Mouse (Mus musculus) right cerebral cortex, postnatal 25 days (tissue): Measurements from ENCODE around the gene Arl4d.
"Not testable (repeated sequence)": the region's sequence is repeated elsewhere in the genome, so short reads cannot be mapped to it uniquely, and the experiment has no call there.

ENCODE experiments used
- DNase-seq: peaks from one replicate; pipeline ENCODE4 v3.0.0; 2022

The Arl4d gene

GRCm38 (mm10) chr11:101646283-101646794 lies 19.0 kb upstream of the Arl4d start:
- not testable (repeated sequence) for DNase-seq

GRCm38 (mm10) chr11:101647093-101647492 lies 18.2 kb upstream of the Arl4d start:
- DNase-seq, result not testable (repeated sequence)

- DNase-seq, result no peak
Measured at GRCm38 (mm10) chr11:101656356-101656755, 9.0 kb upstream of the Arl4d start.

GRCm38 (mm10) chr11:101657528-101657885 lies 7.8 kb upstream of the Arl4d start:
- DNase-seq, result no peak

DNA sequence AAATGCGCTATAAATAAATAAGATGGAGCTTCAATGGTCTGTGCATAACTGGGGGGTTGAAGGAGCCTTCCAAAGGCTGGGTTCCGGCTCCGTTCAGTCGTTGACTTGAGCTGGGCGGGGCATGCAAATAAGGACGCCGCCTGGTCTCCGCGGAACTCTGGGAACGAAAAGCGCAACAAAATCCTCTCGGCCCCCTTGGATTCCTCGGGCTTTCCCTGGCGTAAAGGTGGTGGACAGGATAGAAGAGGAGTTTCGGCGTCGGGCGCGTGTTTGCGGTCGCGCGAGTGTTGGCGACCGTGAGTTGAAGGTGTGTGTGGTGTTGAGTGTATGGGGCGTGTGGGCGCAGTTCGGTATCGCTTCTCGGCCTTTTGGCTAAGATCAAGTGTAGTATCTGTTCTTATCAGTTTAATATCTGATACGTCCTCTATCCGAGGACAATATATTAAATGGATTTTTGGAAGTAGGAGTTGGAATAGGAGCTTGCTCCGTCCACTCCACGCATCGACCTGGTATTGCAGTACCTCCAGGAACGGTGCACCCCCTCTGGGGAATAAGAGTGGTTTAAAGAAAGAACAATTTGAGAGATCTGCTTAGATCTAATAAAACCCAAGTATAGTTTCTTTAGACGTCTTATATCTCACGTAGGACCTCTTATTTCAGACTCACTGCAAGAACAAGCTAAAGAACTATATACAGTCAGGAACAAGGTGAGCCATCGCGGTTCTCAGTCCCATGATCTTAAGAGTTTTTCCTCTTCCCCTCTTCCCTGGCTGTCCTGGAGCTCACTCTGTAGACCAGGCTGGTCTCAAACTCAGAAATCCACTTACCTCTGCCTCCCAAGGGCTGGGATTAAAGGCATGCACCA lies 7.2 kb upstream of the Arl4d start:
- DNase-seq, result peak; percentile 80

- peak; percentile 29 for DNase-seq
Measured at GRCm38 (mm10) chr11:101658751-101659558, 6.4 kb upstream of the Arl4d start.

GRCm38 (mm10) chr11:101661191-101661590 lies 4.2 kb upstream of the Arl4d start:
- no peak for DNase-seq

GRCm38 (mm10) chr11:101661786-101662185 lies 3.6 kb upstream of the Arl4d start:
- no peak for DNase-seq

DNA sequence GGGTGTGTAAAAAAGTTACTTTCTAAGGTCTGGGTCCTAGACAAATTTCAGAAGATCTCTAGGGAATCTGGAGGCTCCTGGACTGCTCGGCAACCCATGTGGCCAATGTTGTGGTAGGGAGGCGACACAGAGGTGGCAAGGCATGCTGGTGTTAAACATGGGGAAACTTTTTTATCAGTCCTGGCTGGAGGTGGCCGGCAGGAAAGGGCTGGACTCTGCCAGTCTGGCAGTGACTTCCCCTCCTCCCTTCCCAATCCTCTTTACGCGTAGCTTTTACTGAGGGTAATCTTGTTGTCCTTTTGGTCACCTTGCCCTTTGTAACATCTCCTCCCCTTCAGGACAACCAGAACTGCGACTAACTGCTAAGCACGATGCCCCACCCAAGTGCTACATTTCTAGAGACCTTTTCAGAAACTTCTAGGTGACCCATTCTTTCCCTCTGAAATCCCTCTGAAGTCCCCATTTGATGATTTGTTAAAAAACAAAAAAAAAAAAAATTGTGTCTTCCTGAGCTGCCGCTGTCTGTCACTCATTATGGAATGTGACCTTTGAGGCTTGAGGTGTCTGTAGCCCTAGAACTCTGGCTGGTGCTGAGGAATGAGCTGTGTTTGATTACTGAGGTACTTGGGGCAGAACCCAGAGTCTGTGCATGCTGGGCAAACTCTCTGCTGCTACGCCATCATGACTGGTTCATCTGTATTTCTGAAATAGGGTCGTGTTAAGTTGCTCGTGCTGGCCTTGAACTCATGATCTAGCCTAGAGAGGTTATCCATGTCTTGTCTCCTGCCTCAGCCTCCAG lies 1.9 kb upstream of the Arl4d start:
- DNase-seq, result no peak

DNA sequence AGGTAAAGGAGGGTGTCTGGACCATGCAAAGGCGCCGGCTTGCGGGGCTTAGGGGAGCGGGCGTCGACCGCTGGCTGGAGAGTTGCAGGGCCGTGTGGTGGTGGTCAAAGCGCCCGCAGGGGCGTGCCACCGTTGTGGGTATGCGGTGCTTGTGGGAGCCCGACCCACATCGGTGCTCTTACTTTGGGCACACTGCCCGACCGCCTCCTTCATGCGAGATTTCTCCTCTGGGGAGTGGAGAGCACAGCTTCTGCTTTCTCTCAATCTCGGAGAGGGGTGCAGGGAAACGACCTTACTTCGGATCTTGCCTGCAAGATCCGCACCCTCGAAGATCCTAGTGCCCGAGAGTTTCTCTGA lies 273 bp downstream of the Arl4d start:
- no peak for DNase-seq

DNA sequence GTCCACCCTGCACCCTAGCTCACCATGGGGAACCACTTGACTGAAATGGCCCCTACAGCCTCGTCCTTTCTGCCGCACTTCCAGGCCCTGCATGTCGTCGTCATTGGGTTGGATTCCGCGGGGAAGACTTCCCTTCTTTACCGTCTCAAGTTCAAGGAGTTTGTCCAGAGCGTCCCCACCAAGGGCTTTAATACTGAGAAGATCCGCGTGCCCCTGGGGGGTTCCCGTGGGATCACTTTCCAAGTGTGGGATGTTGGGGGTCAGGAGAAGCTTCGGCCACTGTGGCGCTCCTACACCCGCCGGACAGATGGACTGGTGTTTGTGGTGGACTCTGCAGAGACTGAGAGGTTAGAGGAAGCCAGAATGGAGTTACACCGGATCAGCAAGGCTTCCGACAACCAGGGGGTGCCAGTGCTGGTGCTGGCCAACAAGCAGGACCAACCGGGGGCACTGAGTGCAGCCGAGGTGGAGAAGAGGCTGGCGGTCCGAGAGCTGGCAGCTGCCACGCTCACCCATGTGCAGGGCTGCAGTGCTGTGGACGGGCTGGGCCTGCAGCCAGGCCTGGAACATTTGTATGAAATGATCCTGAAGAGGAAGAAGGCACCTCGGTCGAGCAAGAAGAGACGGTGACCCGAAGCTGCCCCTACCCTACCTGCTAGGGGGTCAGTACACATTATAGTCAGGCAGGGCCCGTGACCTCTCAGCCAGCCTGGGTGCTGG lies 1.4 kb downstream of the Arl4d start:
- no peak for DNase-seq

- DNase-seq, result peak; percentile 42
Measured at GRCm38 (mm10) chr11:101667871-101668532, 2.7 kb downstream of the Arl4d start.

DNA sequence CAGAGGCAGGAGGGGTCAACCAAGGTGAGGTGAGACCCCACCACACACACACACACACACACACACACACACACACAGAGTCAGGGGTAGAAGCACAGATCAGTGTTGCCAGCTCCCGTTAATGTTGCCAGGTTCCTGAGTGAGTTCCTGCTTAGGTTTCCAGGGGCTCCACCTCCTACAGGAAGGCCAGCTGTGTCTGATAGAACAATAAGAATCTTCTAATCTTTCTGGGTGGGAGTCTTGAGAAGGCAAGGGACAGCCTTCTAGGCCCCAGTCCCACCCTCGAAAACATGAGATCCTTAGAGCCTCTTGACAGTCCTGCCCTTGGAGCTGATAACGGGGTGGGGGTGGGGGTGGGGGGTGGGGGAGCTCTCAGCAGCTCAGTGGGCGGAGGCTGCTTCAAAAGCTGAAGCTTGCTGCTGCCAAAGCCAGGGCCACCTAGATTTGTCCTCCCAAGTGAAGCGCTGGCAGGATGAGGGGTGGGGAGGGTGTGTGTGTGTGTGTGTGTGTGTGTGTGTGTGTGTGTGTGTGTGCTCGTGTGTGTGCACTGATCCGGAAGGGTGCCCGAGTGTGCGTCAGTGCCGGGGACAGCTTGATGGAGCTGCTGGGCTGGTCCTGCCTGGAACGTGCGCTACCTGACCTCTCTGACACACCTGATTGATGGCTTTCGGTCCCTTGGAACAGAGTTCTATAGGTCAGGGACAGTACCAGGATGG lies 3.4 kb downstream of the Arl4d start:
- DNase-seq, result no peak

DNA sequence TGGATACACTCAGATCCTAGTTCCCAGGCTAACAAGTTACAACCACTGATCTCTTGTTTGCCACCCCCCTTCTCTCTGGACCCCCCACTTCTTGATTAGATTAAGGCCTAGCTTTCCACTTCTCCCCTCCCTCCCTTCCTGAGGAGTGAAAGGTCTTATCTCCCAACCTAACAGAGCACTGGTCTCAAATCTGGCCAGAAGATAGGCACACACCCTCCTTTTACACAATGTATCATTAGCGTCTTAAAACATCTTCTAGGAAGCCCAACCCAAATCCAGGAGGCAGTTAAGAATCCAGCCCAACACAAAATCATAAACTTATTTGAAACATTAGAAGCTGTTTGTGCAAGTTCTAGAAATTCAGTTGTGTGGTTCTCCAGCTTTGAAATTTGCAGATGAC lies 5.0 kb downstream of the Arl4d start:
- DNase-seq, result no peak

- DNase-seq, result no peak
Measured at GRCm38 (mm10) chr11:101671255-101671654, 5.9 kb downstream of the Arl4d start.

- peak; percentile 77 for DNase-seq
Measured at GRCm38 (mm10) chr11:101673010-101673642, 7.8 kb downstream of the Arl4d start.

DNA sequence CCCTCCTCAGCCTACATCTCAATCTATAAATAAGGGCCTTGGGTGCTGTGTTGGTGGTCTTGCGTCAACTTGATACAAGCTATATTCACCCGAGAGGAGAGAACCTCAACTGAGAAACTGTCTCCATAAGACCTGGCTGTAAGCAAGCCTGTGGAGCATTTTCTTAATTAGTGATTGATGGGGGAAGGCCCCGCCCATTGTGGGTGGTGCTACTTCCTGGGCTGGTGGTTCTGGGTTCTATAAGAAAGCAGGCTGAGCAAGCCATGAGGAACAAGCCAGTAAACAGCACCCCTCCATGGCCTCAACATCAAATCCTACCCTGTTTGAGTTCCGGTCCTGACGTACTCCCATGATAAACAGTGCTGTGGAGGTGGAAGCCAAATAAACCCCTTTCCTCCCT lies 8.8 kb downstream of the Arl4d start:
- DNase-seq, result no peak

GRCm38 (mm10) chr11:101675349-101675748 lies 10.0 kb downstream of the Arl4d start:
- DNase-seq, result no peak

GRCm38 (mm10) chr11:101677655-101678054 lies 12.3 kb downstream of the Arl4d start:
- DNase-seq, result no peak

DNA sequence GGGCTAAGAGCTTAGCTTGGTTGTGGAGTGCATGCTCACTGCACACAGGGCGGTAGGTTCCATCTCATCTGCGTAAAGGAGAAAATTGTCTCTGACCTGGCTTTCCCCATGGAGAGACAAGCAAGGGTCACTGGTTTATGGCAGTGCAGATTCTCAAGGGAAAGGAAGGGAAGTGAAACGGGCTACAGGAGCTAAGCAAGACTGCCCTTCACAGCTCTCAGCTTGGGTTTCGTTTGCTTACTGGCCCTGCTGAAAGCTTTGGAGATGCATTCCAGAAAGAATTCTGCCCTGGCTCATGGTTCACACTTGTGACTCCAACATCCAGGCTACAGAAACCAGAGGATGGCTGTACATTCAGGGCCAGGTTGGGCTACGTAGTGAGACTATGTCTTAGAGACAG lies 13.4 kb downstream of the Arl4d start:
- no peak for DNase-seq

GRCm38 (mm10) chr11:101679907-101680306 lies 14.6 kb downstream of the Arl4d start:
- DNase-seq, result no peak
